Mouse (Mus musculus) urinary bladder, postnatal 14 days (tissue): ENCODE results near the gene Uqcrh.
A peak's percentile ranks its signal among the peaks of the same experiment; 100 is the strongest.

ENCODE experiments used
- DNase-seq: peaks from one replicate; pipeline ENCODE4 v3.0.0; 2021; ENCODE audit warnings: low spot score

Gene Uqcrh

DNA sequence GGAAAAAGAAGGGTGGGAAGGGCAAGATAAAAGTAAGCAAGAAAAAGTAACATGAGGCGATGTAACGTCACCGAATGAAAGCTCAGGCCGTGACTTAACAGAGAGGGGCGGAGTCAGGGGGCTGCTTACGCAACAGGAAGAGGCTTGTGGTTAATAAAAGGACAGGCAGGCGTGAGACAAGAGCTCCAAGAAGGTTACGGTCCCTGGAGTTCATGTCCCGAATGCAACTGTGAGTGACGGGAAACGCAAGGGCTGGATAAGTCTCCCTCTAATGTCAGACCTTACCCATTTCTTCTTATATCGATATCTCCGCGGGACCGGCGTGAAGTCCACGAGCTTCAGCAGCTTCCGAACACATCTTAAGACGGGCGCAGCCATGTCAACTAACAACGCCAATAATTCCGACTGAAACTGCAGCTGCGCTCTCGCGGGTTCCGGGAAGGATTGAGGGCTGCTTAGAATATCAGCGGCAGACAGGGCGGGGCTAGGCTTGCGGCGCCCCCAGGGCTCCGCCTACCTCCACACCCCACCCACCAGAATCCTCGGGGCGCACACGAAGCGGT lies 21.4 kb downstream of the Uqcrh start, which contains the start of gene Nsun4:
Gene Nsun4 (minus strand): TSS at position 478 of the 563 bp plus-strand sequence.
- peak; percentile 91 for DNase-seq

DNA sequence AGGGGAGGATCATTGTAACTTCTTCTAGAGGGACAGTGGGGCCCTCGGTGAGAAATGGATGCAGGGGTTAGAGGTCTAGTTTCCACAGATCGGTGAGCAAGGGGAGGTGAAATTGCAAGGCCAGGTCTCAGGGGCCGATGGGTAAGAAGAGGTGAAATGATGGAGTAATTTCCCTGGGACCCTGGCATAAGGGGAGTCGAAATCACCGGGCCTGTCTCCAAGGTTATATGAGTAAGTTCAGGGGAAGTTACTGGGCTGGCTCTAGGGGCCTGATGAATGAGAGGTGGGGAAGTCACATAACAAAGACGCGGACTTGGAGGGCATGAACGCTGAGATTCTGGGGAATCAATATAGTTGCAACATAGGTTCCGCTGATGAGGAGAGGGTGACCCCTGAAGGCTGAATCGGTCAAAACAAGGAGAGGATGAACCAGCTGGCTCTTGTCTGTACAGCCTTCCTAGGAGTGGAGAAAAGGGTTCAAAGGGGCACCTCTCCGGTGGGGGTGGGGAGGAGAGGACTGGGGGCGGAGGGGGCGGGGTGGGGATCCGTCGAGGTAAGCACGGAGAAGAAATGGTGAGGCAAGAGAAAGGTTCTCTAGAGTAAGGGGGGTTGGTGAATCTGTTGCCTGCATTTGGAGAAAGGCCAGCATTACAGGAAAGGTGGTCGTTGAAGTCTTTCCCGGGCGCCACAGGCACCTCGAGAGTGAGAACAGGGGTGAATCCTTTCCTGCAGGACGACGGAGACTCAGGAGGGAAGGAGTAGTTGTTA lies 22.2 kb downstream of the Uqcrh start:
- DNase-seq = peak; percentile 35

DNA sequence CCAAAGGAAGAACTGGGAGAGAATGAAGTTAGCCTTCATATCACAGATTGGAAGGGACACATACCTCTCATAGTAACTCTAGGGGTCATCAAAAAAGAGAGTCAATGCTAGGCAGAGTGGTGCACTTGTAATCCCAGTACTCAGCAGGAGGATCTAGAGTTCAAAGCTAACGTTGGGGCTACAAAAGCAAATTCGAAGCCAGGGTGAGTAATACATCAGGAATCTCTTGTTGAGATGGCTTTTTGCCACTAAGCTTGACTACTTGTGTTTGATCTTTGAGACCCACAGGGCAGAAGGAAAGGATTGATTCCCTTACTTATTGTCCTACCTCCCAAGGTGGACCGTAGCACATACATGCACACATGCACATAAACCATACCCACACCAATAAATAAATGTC lies 25.7 kb downstream of the Uqcrh start:
- no peak for DNase-seq

DNA sequence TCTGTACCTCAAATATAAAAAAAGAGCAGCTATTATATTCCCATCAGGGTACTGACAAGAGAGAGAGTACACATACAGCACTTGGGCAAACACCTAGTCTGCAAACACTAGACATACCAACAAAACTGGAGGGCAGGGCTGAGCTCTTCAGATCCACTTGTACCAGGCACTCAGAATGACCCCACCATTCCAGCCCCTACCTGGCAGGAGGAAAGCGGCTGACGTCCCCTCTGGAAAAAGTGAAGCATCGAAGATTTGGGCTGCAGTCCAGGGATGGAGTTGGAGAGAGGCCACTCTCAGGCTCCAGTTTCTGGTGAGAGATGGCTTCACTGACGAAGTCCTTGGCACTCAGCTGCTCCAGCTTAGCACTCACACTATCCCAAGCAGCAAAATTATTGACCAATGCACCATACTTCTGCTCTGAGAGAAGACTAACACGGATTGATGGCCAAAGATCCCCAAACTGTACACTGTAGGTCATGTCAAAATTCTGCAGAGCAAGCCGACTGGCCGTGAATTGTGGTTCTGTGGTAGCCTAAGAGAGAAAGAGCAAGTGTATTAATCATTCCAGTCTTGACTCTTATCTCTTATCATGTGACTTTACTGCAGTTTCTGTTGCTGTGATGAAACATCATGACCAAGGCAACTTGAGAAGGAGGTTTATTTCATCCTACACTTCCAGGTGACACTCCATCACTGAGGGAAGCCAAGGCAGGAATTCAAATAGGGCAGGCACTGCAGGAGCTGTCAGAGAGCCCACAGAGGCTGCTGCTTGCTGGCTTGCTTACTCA lies 26.5 kb downstream of the Uqcrh start:
- DNase-seq = peak; percentile 4

- no peak for DNase-seq
Observed at GRCm38 (mm10) chr4:116047681-116048080, 27.2 kb downstream of the Uqcrh start.

GRCm38 (mm10) chr4:116046604-116047003 lies 28.3 kb downstream of the Uqcrh start:
- DNase-seq = no peak

- DNase-seq = no peak
Observed at GRCm38 (mm10) chr4:116042186-116042585, 32.7 kb downstream of the Uqcrh start.

DNA sequence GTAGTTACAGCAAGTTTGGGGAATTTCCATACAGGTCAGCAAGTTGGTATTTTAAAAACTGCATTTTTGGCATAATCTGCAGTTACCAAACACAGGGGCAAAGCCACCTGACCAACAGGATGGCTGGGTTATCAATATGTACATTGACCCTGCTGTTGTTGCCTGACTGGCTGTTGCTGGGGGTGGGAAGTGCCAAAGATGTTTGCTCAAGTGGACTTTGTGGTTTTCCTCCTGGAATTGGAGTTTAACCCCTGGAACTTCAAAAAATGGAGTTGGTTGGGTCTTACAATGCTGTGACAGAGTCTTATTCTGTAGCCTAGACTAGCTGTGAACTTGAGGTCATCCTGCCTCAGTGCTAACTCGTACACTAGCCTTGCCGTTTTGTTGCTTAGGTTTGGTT lies 34.4 kb downstream of the Uqcrh start:
- DNase-seq = no peak

GRCm38 (mm10) chr4:116033374-116033773 lies 41.5 kb downstream of the Uqcrh start:
- no peak for DNase-seq

- DNase-seq = no peak
Observed at GRCm38 (mm10) chr4:116032906-116033305, 42.0 kb downstream of the Uqcrh start.

GRCm38 (mm10) chr4:116017902-116018746 lies 56.7 kb downstream of the Uqcrh start, which contains the start of gene Faah:
Gene Faah (minus strand): TSS chr4:116017926.
- DNase-seq = no peak

DNA sequence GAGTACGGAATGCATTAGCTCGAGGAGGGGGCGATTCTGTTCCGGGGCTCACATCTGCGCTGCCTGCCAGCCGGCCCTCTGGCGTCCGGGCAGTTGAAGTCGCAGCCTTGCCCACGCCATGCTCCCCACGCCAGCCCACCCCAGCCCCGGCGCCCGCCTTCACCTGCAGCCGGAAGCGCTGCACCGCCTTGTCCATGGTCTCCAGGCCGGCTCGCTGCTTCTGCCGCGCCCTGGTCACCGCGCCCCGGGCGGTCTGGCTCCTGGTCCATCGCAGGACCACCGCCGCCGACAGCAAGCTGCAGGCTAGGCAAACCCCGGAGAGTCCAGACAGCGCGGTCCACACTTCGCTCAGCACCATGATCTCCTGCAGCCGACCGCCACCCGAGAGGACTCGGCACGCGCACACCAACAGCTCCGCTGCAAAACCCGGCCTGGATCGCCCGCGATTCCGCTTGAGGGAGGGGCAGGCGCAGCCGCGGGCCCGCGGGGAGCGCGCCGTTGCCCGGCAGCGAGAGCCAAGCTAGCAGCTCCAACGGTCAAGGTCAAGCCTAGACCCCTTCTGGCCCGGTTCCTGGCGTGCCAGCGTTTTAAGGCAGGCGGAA lies 57.5 kb downstream of the Uqcrh start:
- peak; percentile 74 for DNase-seq
